Mouse (Mus musculus) lung, embryonic 14.5 days (tissue): ENCODE data around the gene Parp9. TPM values are rescaled to one million over a fixed set of nuclear protein-coding genes. Genes with fewer than 3 reads are reported as not detected.

Experiments
- ATAC-seq: fragments of 200-750 bp; cut with Nextera tagmentation; 2 replicates; pipeline ENCODE4 v1.8.0; 2017; ENCODE audit warnings: mild to moderate bottlenecking, moderate TSS enrichment, moderate library complexity; ENCODE audit not compliant: insufficient read depth
- DNase-seq: peaks from one replicate; pipeline ENCODE4 v3.0.0-alpha.2; 2015
- H3K27ac ChIP-seq: fragments of 300-500 bp; sonication (generic); 2 replicates; pipeline ENCODE4 v1.5.1; 2014; ENCODE audit warnings: low read depth, mild to moderate bottlenecking, moderate library complexity
- H3K27me3 ChIP-seq: fragments of 300-500 bp; sonication (generic); 2 replicates; pipeline ENCODE4 v1.6.1; 2014; ENCODE audit warnings: low read length, control low read depth; ENCODE audit not compliant: insufficient read depth
- H3K36me3 ChIP-seq: fragments of 300-500 bp; sonication (generic); 2 replicates; pipeline ENCODE4 v1.6.1; 2014; ENCODE audit warnings: control low read depth; ENCODE audit not compliant: insufficient read depth
- H3K4me1 ChIP-seq: fragments of 300-500 bp; sonication (generic); 2 replicates; pipeline ENCODE4 v1.6.1; 2014; ENCODE audit warnings: antibody characterized with exemption, control low read depth; ENCODE audit not compliant: insufficient read depth
- H3K4me2 ChIP-seq: fragments of 300-500 bp; sonication (generic); 2 replicates; pipeline ENCODE4 v1.6.1; 2014; ENCODE audit warnings: mild to moderate bottlenecking
- H3K4me3 ChIP-seq: fragments of 300-500 bp; sonication (generic); 2 replicates; pipeline ENCODE4 v1.5.1; 2014; ENCODE audit warnings: low read depth, low read length
- H3K9ac ChIP-seq: fragments of 300-500 bp; sonication (generic); 2 replicates; pipeline ENCODE4 v1.6.1; 2014
- H3K9me3 ChIP-seq: fragments of 300-500 bp; sonication (generic); 2 replicates; pipeline ENCODE4 v1.6.1; 2016; ENCODE audit warnings: low read depth, low read length, control low read depth
- CTCF ChIP-seq: IDR thresholded peaks from 2 replicates; pipeline ENCODE4 v1.5.1; 2016; ENCODE audit warnings: antibody characterized with exemption, low read depth
- WGBS: fragments of 180-500 bp; shearing (Covaris S2); extraction: QIAGEN DNeasy Blood & Tissue Kit; methylation state at CpG from one replicate; pipeline ENCODE4 v1.1.7; 2014; 5-methylcytosine and 5-hydroxymethylcytosine counted together
- polyA plus RNA-seq: library from polyadenylated mRNA; unstranded; fragments of >200 nt; fragmentation: Nextera tagmentation; extraction: Ambion mirVana; gene quantifications from 2 replicates; pipeline ENCODE4 v1.2.1, GENCODE M21; 2014

Gene Parp9
- polyA plus RNA-seq, 1 experiment from 2014 or later = 5.2 TPM

- Histone ChIP-seq H3K4me1 (no peaks in the 10 kb centered on the region), H3K9ac (no peak overlapping the region), H3K9me3 (no peaks in the 10 kb centered on the region), H3K27me3 (no peaks in the 10 kb centered on the region), H3K36me3 (no peaks in the 10 kb centered on the region), H3K4me2 (no peak overlapping the region), H3K27ac (no peak overlapping the region), H3K4me3 (no peak overlapping the region)
- TF ChIP-seq CTCF = no peak
- ATAC-seq (no peak), DNase-seq (no peak)
- WGBS = 81% methylated on average over 19 of the region's 19 CpGs
These were observed 5.9 kb upstream of the Parp9 start for GRCm38 (mm10) chr16:35932179-35933055.

- no peaks in the 10 kb centered on the region for H3K4me1 ChIP-seq
- no peak overlapping the region for H3K4me3 ChIP-seq
- H3K36me3 ChIP-seq = no peaks in the 10 kb centered on the region
- H3K27me3 ChIP-seq = no peaks in the 10 kb centered on the region
- TF ChIP-seq CTCF = no peak
- no peak overlapping the region for H3K27ac ChIP-seq
- ATAC-seq (no peak), DNase-seq (no peak)
- H3K4me2 ChIP-seq = no peak overlapping the region
- WGBS = 69% methylated on average over 10 of the region's 10 CpGs
- H3K9me3 ChIP-seq = no peaks in the 10 kb centered on the region
- H3K9ac ChIP-seq = no peak overlapping the region
These were observed 5.1 kb upstream of the Parp9 start for GRCm38 (mm10) chr16:35933181-35933580.

GRCm38 (mm10) chr16:35939261-35939660 is 991 bp downstream of the Parp9 start:
- peak; percentile 46; the same call in 1 of the 2 replicates for ATAC-seq
- WGBS = 5% methylated on average over 6 of the region's 6 CpGs
- no peaks in the 10 kb centered on the region for H3K9me3 ChIP-seq

GRCm38 (mm10) chr16:35939690-35940089 is 1.4 kb downstream of the Parp9 start:
- Histone ChIP-seq H3K36me3 (no peaks in the 10 kb centered on the region), H3K4me3 (peak overlapping the region; percentile 50), H3K9ac (no peak overlapping the region), H3K4me1 (no peaks in the 10 kb centered on the region), H3K27ac (no peak overlapping the region), H3K27me3 (0 out of 2 replicates have a peak, but pooled peaks cover 5% of the 10 kb centered on the region), H3K9me3 (no peaks in the 10 kb centered on the region), H3K4me2 (peak overlapping the region; percentile 78)
- WGBS = 14% methylated on average over 9 of the region's 9 CpGs
- TF ChIP-seq CTCF = peak; percentile 65
- ATAC-seq = peak; percentile 68
- DNase-seq = peak; percentile 85

More at GRCm38 (mm10) chr16:35939261-35939660, 991 bp downstream of the Parp9 start:
- Histone ChIP-seq H3K4me1 (no peaks in the 10 kb centered on the region), H3K9ac (peak overlapping the region; percentile 59; the same call in 1 of the 2 replicates), H3K27ac (no peak overlapping the region), H3K36me3 (no peaks in the 10 kb centered on the region), H3K27me3 (0 out of 2 replicates have a peak, but pooled peaks cover 5% of the 10 kb centered on the region), H3K4me3 (peak overlapping the region; percentile 50), H3K4me2 (peak overlapping the region; percentile 78)
- DNase-seq = peak; percentile 15
- TF ChIP-seq CTCF = no peak

- 0 out of 2 replicates have a peak, but pooled peaks cover 5% of the 10 kb centered on the region for H3K27me3 ChIP-seq
- H3K4me2 ChIP-seq = no peak overlapping the region
- WGBS = 75% methylated on average over 7 of the region's 7 CpGs
- H3K36me3 ChIP-seq = no peaks in the 10 kb centered on the region
- no peak for ATAC-seq
- H3K4me1 ChIP-seq = no peaks in the 10 kb centered on the region
- no peaks in the 10 kb centered on the region for H3K9me3 ChIP-seq
- no peak overlapping the region for H3K9ac ChIP-seq
- peak; percentile 28; the same call in 1 of the 2 replicates for TF ChIP-seq CTCF
- no peak overlapping the region for H3K4me3 ChIP-seq
- H3K27ac ChIP-seq = no peak overlapping the region
- peak; percentile 22 for DNase-seq
These were observed 3.1 kb downstream of the Parp9 start for GRCm38 (mm10) chr16:35941382-35941781.

- Histone ChIP-seq H3K27ac (no peak overlapping the region), H3K4me3 (no peak overlapping the region), H3K4me2 (no peak overlapping the region), H3K9me3 (no peaks in the 10 kb centered on the region), H3K4me1 (no peaks in the 10 kb centered on the region), H3K27me3 (no peaks in the 10 kb centered on the region), H3K9ac (no peak overlapping the region), H3K36me3 (no peaks in the 10 kb centered on the region)
- no peak for DNase-seq
- TF ChIP-seq CTCF = no peak
- ATAC-seq = no peak
- 77% methylated on average over 5 of the region's 5 CpGs for WGBS
These were observed 11.0 kb downstream of the Parp9 start for GRCm38 (mm10) chr16:35949264-35949663.

GRCm38 (mm10) chr16:35951216-35951615 is 12.9 kb downstream of the Parp9 start:
- no peak overlapping the region for H3K9ac ChIP-seq
- H3K36me3 ChIP-seq = no peaks in the 10 kb centered on the region
- no peak for TF ChIP-seq CTCF
- 85% methylated on average over 3 of the region's 3 CpGs for WGBS
- ATAC-seq = no peak
- no peaks in the 10 kb centered on the region for H3K9me3 ChIP-seq
- H3K27me3 ChIP-seq = no peaks in the 10 kb centered on the region
- H3K27ac ChIP-seq = no peak overlapping the region
- no peak overlapping the region for H3K4me3 ChIP-seq
- no peak for DNase-seq
- no peak overlapping the region for H3K4me2 ChIP-seq
- H3K4me1 ChIP-seq = no peaks in the 10 kb centered on the region
